Mouse (Mus musculus): ENCODE results near the gene Slco2a1. TPM values are rescaled to one million over a fixed set of nuclear protein-coding genes. Genes with fewer than 3 reads are reported as not detected.

The Slco2a1 gene
- polyA plus RNA-seq, 1 experiment = not detected

- H3K4me3 ChIP-seq (ENCODE audit: insufficient read depth, low read length) = no peak overlapping the region
- H3K4me1 ChIP-seq (ENCODE audit: control insufficient read depth, insufficient read depth, low read length) = no peaks in the 10 kb centered on the region
- H3K27ac ChIP-seq (ENCODE audit: insufficient read depth, low read depth, low read length) = no peak overlapping the region
- TF ChIP-seq POLR2A (IDR thresholded peaks at IDR 0.05; ENCODE audit: borderline replicate concordance, low read depth, low read length) (no peak), CTCF (IDR thresholded peaks at IDR 0.05; ENCODE audit: low read depth, low read length) (no peak)
Measured at GRCm38 (mm10) chr9:102980420-102980819, 8.1 kb upstream of the Slco2a1 start.

GRCm38 (mm10) chr9:102981791-102982190 is 6.7 kb upstream of the Slco2a1 start:
- Histone ChIP-seq H3K27ac (ENCODE audit: insufficient read depth, low read depth, low read length) (no peak overlapping the region), H3K4me1 (ENCODE audit: control insufficient read depth, insufficient read depth, low read length) (no peaks in the 10 kb centered on the region)

GRCm38 (mm10) chr9:102982376-102982775 is 6.1 kb upstream of the Slco2a1 start:
- H3K4me1 ChIP-seq (ENCODE audit: control insufficient read depth, insufficient read depth, low read length) = no peaks in the 10 kb centered on the region
- no peak overlapping the region for H3K4me3 ChIP-seq (ENCODE audit: insufficient read depth, low read length)
- no peak overlapping the region for H3K27ac ChIP-seq (ENCODE audit: insufficient read depth, low read depth, low read length)
- no peak for TF ChIP-seq CTCF (IDR thresholded peaks at IDR 0.05; ENCODE audit: low read depth, low read length)
- no peak for TF ChIP-seq POLR2A (IDR thresholded peaks at IDR 0.05; ENCODE audit: borderline replicate concordance, low read depth, low read length)

More at GRCm38 (mm10) chr9:102981791-102982190, 6.7 kb upstream of the Slco2a1 start:
- TF ChIP-seq POLR2A (IDR thresholded peaks at IDR 0.05; ENCODE audit: borderline replicate concordance, low read depth, low read length) = no peak
- no peak for TF ChIP-seq CTCF (IDR thresholded peaks at IDR 0.05; ENCODE audit: low read depth, low read length)
- no peak overlapping the region for H3K4me3 ChIP-seq (ENCODE audit: insufficient read depth, low read length)

GRCm38 (mm10) chr9:102985111-102985510 is 3.4 kb upstream of the Slco2a1 start:
- Histone ChIP-seq H3K4me1 (ENCODE audit: control insufficient read depth, insufficient read depth, low read length) (no peaks in the 10 kb centered on the region), H3K4me3 (ENCODE audit: insufficient read depth, low read length) (no peak overlapping the region), H3K27ac (ENCODE audit: insufficient read depth, low read depth, low read length) (no peak overlapping the region)
- TF ChIP-seq CTCF (IDR thresholded peaks at IDR 0.05; ENCODE audit: low read depth, low read length) (no peak), POLR2A (IDR thresholded peaks at IDR 0.05; ENCODE audit: borderline replicate concordance, low read depth, low read length) (no peak)

- Histone ChIP-seq H3K4me3 (ENCODE audit: insufficient read depth, low read length) (no peak overlapping the region), H3K4me1 (ENCODE audit: control insufficient read depth, insufficient read depth, low read length) (no peaks in the 10 kb centered on the region), H3K27ac (ENCODE audit: insufficient read depth, low read depth, low read length) (no peak overlapping the region)
- TF ChIP-seq CTCF (IDR thresholded peaks at IDR 0.05; ENCODE audit: low read depth, low read length) = no peak
- TF ChIP-seq POLR2A (IDR thresholded peaks at IDR 0.05; ENCODE audit: borderline replicate concordance, low read depth, low read length) = no peak
Measured at GRCm38 (mm10) chr9:102985939-102986338, 2.6 kb upstream of the Slco2a1 start.

GRCm38 (mm10) chr9:102990306-102991133 is 2.0 kb downstream of the Slco2a1 start:
- no peak for TF ChIP-seq CTCF (IDR thresholded peaks at IDR 0.05; ENCODE audit: low read depth, low read length)
- TF ChIP-seq POLR2A (IDR thresholded peaks at IDR 0.05; ENCODE audit: borderline replicate concordance, low read depth, low read length) = no peak
- Histone ChIP-seq H3K4me1 (ENCODE audit: control insufficient read depth, insufficient read depth, low read length) (no peaks in the 10 kb centered on the region), H3K27ac (ENCODE audit: insufficient read depth, low read depth, low read length) (no peak overlapping the region), H3K4me3 (ENCODE audit: insufficient read depth, low read length) (no peak overlapping the region)

GRCm38 (mm10) chr9:102991134-102991406 is 2.6 kb downstream of the Slco2a1 start:
- TF ChIP-seq CTCF (IDR thresholded peaks at IDR 0.05; ENCODE audit: low read depth, low read length) = no peak
- no peak for TF ChIP-seq POLR2A (IDR thresholded peaks at IDR 0.05; ENCODE audit: borderline replicate concordance, low read depth, low read length)
- Histone ChIP-seq H3K27ac (ENCODE audit: insufficient read depth, low read depth, low read length) (no peak overlapping the region), H3K4me3 (ENCODE audit: insufficient read depth, low read length) (no peak overlapping the region), H3K4me1 (ENCODE audit: control insufficient read depth, insufficient read depth, low read length) (no peaks in the 10 kb centered on the region)

- no peak overlapping the region for H3K4me3 ChIP-seq (ENCODE audit: insufficient read depth, low read length)
- no peaks in the 10 kb centered on the region for H3K4me1 ChIP-seq (ENCODE audit: control insufficient read depth, insufficient read depth, low read length)
- TF ChIP-seq CTCF (IDR thresholded peaks at IDR 0.05; ENCODE audit: low read depth, low read length) = no peak
- TF ChIP-seq POLR2A (IDR thresholded peaks at IDR 0.05; ENCODE audit: borderline replicate concordance, low read depth, low read length) = no peak
- H3K27ac ChIP-seq (ENCODE audit: insufficient read depth, low read depth, low read length) = no peak overlapping the region
Measured at GRCm38 (mm10) chr9:102992877-102993276, 4.4 kb downstream of the Slco2a1 start.

- no peaks in the 10 kb centered on the region for H3K4me1 ChIP-seq (ENCODE audit: control insufficient read depth, insufficient read depth, low read length)
- no peak overlapping the region for H3K27ac ChIP-seq (ENCODE audit: insufficient read depth, low read depth, low read length)
- H3K4me3 ChIP-seq (ENCODE audit: insufficient read depth, low read length) = no peak overlapping the region
- no peak for TF ChIP-seq POLR2A (IDR thresholded peaks at IDR 0.05; ENCODE audit: borderline replicate concordance, low read depth, low read length)
- TF ChIP-seq CTCF (IDR thresholded peaks at IDR 0.05; ENCODE audit: low read depth, low read length) = no peak
Measured at GRCm38 (mm10) chr9:102993764-102994163, 5.3 kb downstream of the Slco2a1 start.

GRCm38 (mm10) chr9:102995800-102996635 is 7.5 kb downstream of the Slco2a1 start:
- no peak overlapping the region for H3K27ac ChIP-seq (ENCODE audit: insufficient read depth, low read depth, low read length)
- no peak overlapping the region for H3K4me3 ChIP-seq (ENCODE audit: insufficient read depth, low read length)
- TF ChIP-seq CTCF (IDR thresholded peaks at IDR 0.05; ENCODE audit: low read depth, low read length) (no peak), POLR2A (IDR thresholded peaks at IDR 0.05; ENCODE audit: borderline replicate concordance, low read depth, low read length) (no peak)
- H3K4me1 ChIP-seq (ENCODE audit: control insufficient read depth, insufficient read depth, low read length) = no peaks in the 10 kb centered on the region
